In the genomic region with DNA sequence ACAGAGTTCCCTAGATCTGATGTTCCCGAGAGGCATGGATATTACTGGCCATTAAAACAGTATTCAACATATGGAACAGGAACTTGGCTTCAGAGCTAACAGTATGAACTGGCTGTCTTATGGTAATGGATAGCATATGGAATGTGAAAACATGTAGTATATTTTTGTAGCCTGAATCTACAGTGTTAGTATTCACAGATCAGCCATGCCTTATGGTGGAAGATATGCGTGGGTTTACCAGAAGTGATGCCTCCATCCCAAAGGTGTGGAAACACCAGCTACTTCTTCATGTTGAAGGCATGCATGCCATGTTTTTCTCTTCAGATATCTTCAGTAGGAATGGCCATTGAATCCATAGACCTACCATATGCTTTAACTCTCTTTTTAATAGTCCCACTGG, we compare ENCODE assay signal across 26 mouse cellular contexts.
"Had no signal": no experiment of that assay in that cellular context is flagged by ENCODE, and none has a peak within 500 bp of the region (broad histone marks: within the 10 kb centered on the region; RNA-seq: fewer than 3 reads in every experiment).

No protein-coding gene starts in this region.

- H3K27me3 ChIP-seq: heart, embryonic 12.5 days; hindbrain, embryonic 12.5 days; intestine, embryonic 15.5 days; liver, embryonic 13.5 days; liver, embryonic 15.5 days had no signal

- H3K4me3 ChIP-seq: gastrocnemius, adult 2 months; heart, embryonic 10.5 days; heart, embryonic 12.5 days; hindbrain, embryonic 10.5 days; hindbrain, embryonic 12.5 days; intestine, embryonic 15.5 days; layer of hippocampus, adult 2 months; left cerebral cortex, adult 2 months; liver, embryonic 13.5 days; liver, embryonic 15.5 days had no signal

- H3K36me3 ChIP-seq: heart, embryonic 10.5 days; heart, embryonic 12.5 days; hindbrain, embryonic 10.5 days; hindbrain, embryonic 12.5 days; intestine, embryonic 15.5 days; liver, embryonic 13.5 days; liver, embryonic 15.5 days had no signal

- H3K4me2 ChIP-seq: heart, embryonic 12.5 days; hindbrain, embryonic 12.5 days; hindbrain, embryonic 14.5 days; intestine, embryonic 15.5 days; liver, embryonic 11.5 days; liver, embryonic 13.5 days; liver, embryonic 15.5 days had no signal

- H3K9me3 ChIP-seq: heart, embryonic 10.5 days; heart, embryonic 12.5 days; hindbrain, embryonic 10.5 days; hindbrain, embryonic 12.5 days; intestine, embryonic 15.5 days; liver, embryonic 13.5 days; liver, embryonic 15.5 days had no signal

- DNase-seq: gastrocnemius, adult 2 months; gastrocnemius, postnatal 10 days; gastrocnemius, postnatal 25 days; heart, adult 18-20 months; heart, postnatal 10 days; heart, postnatal 4 days; kidney, adult 18-20 months; kidney, adult 8-10 months; kidney, postnatal 10 days; kidney, postnatal 25 days; kidney, postnatal 4 days; liver; liver, embryonic 13.5 days had no signal

- H3K9ac ChIP-seq: heart, embryonic 12.5 days; hindbrain, embryonic 12.5 days; hindbrain, embryonic 14.5 days; intestine, embryonic 15.5 days; liver, embryonic 13.5 days; liver, embryonic 15.5 days had no signal

- H3K27ac ChIP-seq: gastrocnemius, adult 2 months; heart, embryonic 10.5 days; hindbrain, embryonic 10.5 days; hindbrain, embryonic 12.5 days; hindbrain, embryonic 14.5 days; intestine, embryonic 15.5 days; layer of hippocampus, adult 2 months; left cerebral cortex, adult 2 months; liver, embryonic 13.5 days; liver, embryonic 15.5 days had no signal

- H3K4me1 ChIP-seq: heart, embryonic 10.5 days; heart, embryonic 12.5 days; hindbrain, embryonic 10.5 days; hindbrain, embryonic 12.5 days; intestine, embryonic 15.5 days; liver, embryonic 13.5 days; liver, embryonic 15.5 days had no signal

- ATAC-seq: hindbrain, embryonic 16.5 days; inflammation-experienced regulatory T-cells, adult 6 months; intestine, embryonic 15.5 days; intestine, postnatal 0 days had no signal
